Mouse (Mus musculus): Measurements from ENCODE around the gene Azi2.

GRCm38 (mm10) chr9:118073358-118073757 is 33.1 kb downstream of the Azi2 start:
- TF ChIP-seq CTCF (IDR thresholded peaks at IDR 0.05; ENCODE audit: insufficient read depth, low read length) (no peak), POLR2A (IDR thresholded peaks at IDR 0.05; ENCODE audit: borderline replicate concordance, extremely low read depth, low read depth, low read length) (no peak)

Measured in lung, adult 2 months (tissue).